Mouse (Mus musculus): Measurements from ENCODE around the gene Peli2. TPM values are rescaled to one million over a fixed set of nuclear protein-coding genes. Genes with fewer than 3 reads are reported as not detected.

Gene Peli2
- total RNA-seq, 2 experiments from 2014 or later: 19.3 to 23.2 TPM

- DNase-seq (ENCODE audit: low spot score in 2 of 2): peak; percentile 46
- no peak for TF ChIP-seq CTCF (conservative IDR thresholded peaks at IDR 0.05)
- peak overlapping the region; percentile 20 for H3K4me3 ChIP-seq
- H3K27ac ChIP-seq: peak overlapping the region; percentile 73
These were observed 86.5 kb downstream of the Peli2 start for GRCm38 (mm10) chr14:48207119-48207518.

DNA sequence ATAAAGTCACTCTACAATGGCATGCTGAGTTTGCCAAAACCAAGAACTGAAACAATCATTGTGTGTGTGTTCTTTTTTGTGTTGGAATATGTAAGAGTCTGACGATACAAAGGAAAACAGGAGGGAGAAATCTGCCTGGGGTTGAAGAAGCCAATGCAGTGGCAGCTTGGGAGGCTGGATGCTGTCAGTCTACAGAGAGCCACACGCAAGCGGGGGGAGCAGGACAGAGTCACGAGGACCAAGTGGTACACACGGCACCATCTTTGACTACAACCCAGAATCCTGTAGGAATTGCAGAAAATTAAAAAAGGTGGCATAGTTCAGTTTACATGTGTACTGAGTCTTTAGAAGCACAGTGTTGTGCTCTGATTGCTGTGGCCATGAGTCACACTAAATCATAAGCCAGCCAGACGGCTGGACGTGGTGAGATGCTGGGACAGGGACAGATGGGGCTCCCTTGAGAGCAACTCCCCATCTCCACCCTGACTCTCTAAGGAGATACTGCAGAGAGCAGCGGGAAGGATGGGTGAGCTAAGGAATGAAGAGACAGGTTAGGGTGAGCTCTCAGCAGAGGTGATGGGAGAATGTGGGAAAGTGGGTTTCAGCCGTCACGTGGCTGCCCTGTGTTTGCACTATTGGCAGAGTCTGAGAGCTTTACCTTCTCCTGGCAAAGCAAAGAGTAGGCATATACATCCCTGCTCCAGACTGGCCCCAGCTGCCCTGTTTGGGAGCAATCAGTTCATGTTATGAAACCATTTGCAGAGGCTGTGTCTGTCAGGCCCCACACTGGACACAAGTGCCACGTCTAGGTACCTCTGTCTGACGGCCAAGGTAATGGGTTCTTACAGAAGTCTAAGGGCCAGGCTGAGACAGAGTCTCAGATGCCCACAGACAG is 87.4 kb downstream of the Peli2 start:
- DNase-seq (ENCODE audit: low spot score in 2 of 2): no peak
- Histone ChIP-seq H3K4me3 (peak overlapping the region; percentile 20; the same call in 1 of the 2 replicates), H3K27ac (peak overlapping the region; percentile 73)
- no peak for TF ChIP-seq CTCF (conservative IDR thresholded peaks at IDR 0.05)

GRCm38 (mm10) chr14:48209436-48209835 is 88.8 kb downstream of the Peli2 start:
- H3K27ac ChIP-seq: no peak overlapping the region
- no peak for DNase-seq (ENCODE audit: low spot score in 2 of 2)
- H3K4me3 ChIP-seq: no peak overlapping the region
- no peak for TF ChIP-seq CTCF (conservative IDR thresholded peaks at IDR 0.05)

GRCm38 (mm10) chr14:48210089-48210488 is 89.5 kb downstream of the Peli2 start:
- no peak for DNase-seq (ENCODE audit: low spot score in 2 of 2)
- Histone ChIP-seq H3K4me3 (no peak overlapping the region), H3K27ac (no peak overlapping the region)
- no peak for TF ChIP-seq CTCF (conservative IDR thresholded peaks at IDR 0.05)

DNA sequence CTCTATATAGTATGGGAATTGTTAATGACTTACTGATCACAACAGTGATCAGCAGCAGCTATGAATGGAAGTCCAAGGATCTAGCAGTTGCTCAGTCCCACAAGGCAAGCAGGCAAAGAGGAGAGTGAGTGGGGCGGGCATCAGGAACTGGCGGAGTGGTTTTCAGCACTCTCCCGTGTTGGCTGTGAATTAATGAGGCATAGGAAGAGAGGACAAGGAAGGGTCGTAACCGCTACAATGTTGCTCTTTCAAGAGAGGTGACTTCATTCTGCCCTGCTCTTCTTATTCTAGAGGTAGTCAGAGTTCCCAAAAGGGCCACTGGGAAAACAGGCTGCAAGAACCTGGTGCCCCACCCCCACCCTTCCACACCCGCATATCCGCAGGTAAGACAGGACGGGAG is 90.9 kb downstream of the Peli2 start:
- DNase-seq (ENCODE audit: low spot score in 2 of 2): no peak
- Histone ChIP-seq H3K27ac (no peak overlapping the region), H3K4me3 (no peak overlapping the region)
- TF ChIP-seq CTCF (conservative IDR thresholded peaks at IDR 0.05): no peak

GRCm38 (mm10) chr14:48212839-48213238 is 92.2 kb downstream of the Peli2 start:
- Histone ChIP-seq H3K27ac (no peak overlapping the region), H3K4me3 (no peak overlapping the region)
- DNase-seq (ENCODE audit: low spot score in 2 of 2): no peak
- TF ChIP-seq CTCF (conservative IDR thresholded peaks at IDR 0.05): no peak

GRCm38 (mm10) chr14:48213593-48213992 is 93.0 kb downstream of the Peli2 start:
- DNase-seq (ENCODE audit: low spot score in 2 of 2): no peak
- no peak for TF ChIP-seq CTCF (conservative IDR thresholded peaks at IDR 0.05)
- H3K27ac ChIP-seq: no peak overlapping the region
- no peak overlapping the region for H3K4me3 ChIP-seq

GRCm38 (mm10) chr14:48222051-48222450 is 101.4 kb downstream of the Peli2 start:
- H3K27ac ChIP-seq: no peak overlapping the region
- no peak for DNase-seq (ENCODE audit: low spot score in 2 of 2)
- TF ChIP-seq CTCF (conservative IDR thresholded peaks at IDR 0.05): no peak
- no peak overlapping the region for H3K4me3 ChIP-seq

DNA sequence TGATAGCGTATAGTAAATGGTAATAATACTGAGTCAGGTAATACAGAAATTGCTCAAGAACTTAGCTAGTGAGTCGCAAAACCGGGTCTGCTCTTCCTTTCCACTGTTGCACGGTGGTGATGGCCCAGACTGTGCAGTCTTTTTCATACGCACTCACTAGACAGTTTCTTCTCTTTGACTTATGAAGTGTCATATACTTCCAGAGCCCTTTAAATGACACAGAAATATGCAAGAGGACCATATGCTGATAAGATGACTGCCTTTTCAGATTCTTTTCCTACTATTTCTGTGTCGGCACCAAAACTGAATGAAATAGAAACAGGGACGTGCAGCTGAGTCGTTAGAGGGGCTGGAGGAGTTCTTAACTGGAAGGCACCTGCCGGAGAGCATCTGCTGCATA is 102.1 kb downstream of the Peli2 start:
- DNase-seq (ENCODE audit: low spot score in 2 of 2): no peak
- TF ChIP-seq CTCF (conservative IDR thresholded peaks at IDR 0.05): no peak
- no peak overlapping the region for H3K4me3 ChIP-seq
- no peak overlapping the region for H3K27ac ChIP-seq

- H3K27ac ChIP-seq: 0 out of 2 replicates have a peak overlapping the region, but pooled peaks have one; percentile 24
- no peak overlapping the region for H3K4me3 ChIP-seq
- peak; percentile 30 to 51 for DNase-seq (ENCODE audit: low spot score in 2 of 2)
- no peak for TF ChIP-seq CTCF (conservative IDR thresholded peaks at IDR 0.05)
These were observed 103.6 kb downstream of the Peli2 start for GRCm38 (mm10) chr14:48224203-48224602.

DNA sequence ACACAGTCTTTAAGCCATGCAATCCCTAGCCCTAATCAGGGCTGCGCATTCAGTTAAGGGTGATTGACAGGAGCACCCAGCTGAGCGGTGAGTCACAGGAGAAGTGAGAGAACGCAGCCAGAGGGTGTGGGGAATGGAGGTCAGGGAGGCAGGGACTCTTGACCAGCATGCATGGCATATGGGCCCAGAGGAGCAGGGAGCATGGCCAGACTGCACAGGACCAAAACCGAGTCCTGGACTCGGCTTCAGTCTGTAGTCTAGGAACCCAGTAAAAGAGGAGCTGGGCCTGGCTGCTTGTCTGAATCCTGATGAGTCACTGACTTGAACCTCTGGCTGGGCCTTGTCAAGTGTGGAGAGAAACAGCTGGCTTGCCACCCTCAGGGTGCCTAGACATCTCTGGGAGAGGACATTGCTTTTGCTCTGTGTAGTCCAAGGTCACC is 104.3 kb downstream of the Peli2 start:
- TF ChIP-seq CTCF (conservative IDR thresholded peaks at IDR 0.05): no peak
- Histone ChIP-seq H3K27ac (0 out of 2 replicates have a peak overlapping the region, but pooled peaks have one; percentile 24), H3K4me3 (no peak overlapping the region)
- DNase-seq (ENCODE audit: low spot score in 2 of 2): no peak

GRCm38 (mm10) chr14:48225810-48226446 is 105.3 kb downstream of the Peli2 start:
- no peak overlapping the region for H3K27ac ChIP-seq
- peak; percentile 24 for TF ChIP-seq CTCF (conservative IDR thresholded peaks at IDR 0.05)
- H3K4me3 ChIP-seq: no peak overlapping the region
- DNase-seq (ENCODE audit: low spot score in 2 of 2): no peak

DNA sequence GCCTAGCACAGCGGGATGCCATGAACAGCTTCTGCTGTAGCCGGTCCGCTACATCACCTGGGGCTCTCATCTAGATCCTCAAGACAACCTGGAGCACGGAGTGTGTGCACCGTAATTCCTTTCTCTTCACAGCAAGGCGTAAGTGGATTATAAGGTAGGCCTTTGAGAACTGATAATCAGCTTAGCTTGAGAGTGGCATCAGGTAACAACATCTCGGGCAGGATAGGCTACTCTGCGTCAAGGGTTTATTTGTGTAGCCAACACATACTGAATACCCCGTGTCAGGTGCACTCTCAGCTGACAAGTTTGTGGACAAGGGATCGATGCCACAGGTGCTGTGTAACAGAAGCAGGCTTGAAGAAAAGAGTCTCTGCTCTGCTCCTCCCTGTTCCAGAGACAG is 106.1 kb downstream of the Peli2 start:
- no peak for TF ChIP-seq CTCF (conservative IDR thresholded peaks at IDR 0.05)
- H3K4me3 ChIP-seq: no peak overlapping the region
- H3K27ac ChIP-seq: no peak overlapping the region
- no peak for DNase-seq (ENCODE audit: low spot score in 2 of 2)
